Mouse (Mus musculus) lung, postnatal 14 days (tissue): ENCODE data around the gene Bcl11a.

ENCODE experiments used
- DNase-seq: peaks from one replicate; pipeline ENCODE4 v3.0.0; 2021

Gene Bcl11a

DNA sequence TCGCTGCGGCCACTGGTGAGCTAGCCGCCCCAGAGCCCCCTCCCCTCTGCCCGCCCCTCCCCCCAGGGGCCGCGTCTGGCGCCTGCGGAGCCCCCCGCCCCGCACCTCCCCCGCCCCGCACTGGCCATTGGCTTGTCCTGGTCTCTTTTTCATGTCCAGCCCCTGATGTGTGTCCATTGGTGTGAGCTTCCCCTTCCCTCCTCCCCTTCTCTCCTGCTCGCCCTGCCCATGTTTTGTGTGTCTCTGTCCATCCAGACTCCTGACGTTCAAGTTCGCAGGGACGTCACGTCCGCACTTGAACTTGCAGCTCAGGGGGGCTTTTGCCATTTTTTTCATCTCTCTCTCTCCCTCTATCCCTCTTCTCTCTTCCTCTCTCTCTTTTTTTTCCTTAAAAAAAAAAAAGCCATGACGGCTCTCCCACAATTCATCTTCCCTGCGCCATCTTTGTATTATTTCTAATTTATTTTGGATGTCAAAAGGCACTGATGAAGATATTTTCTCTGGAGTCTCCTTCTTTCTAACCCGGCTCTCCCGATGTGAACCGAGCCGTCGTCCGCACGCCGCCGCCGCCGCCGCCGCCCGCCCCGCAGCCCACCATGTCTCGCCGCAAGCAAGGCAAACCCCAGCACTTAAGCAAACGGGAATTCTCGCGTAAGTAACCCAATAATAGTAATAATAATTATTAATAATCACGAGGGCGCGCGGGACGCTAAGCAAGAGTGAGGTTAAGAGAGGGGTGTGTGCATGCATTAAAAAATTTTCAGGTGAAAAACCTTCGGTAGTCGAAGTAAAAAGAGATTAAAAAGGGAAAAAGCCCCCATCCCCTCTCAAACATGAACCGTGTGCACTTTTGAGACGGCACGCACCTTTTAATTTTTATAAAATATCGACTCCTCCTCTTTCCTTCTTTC, at the start of gene Bcl11a:
TSS of gene Bcl11a (plus strand) at position 262 of the 911 bp plus-strand sequence.
- peak; percentile 34 for DNase-seq

DNA sequence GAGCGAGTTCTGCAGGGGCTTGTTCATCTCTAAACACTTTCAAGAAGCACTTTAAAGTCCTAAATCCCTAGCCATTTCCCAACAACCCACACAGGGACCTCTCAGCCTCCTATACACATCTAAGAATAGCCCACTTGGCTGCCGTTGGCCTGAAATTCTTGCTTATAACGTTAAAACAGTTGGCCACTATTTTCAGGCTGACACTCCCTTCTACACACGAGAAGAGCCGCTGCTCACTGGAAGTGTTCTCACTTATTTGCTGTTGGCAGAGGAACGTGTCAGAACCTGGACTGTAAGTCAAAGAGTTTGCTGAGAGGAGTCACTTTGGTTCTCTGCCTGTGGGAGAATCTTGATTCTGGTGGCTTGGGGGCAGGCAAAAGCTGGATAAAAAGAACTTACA, 33.8 kb upstream of the Bcl11a start:
- no peak for DNase-seq

DNA sequence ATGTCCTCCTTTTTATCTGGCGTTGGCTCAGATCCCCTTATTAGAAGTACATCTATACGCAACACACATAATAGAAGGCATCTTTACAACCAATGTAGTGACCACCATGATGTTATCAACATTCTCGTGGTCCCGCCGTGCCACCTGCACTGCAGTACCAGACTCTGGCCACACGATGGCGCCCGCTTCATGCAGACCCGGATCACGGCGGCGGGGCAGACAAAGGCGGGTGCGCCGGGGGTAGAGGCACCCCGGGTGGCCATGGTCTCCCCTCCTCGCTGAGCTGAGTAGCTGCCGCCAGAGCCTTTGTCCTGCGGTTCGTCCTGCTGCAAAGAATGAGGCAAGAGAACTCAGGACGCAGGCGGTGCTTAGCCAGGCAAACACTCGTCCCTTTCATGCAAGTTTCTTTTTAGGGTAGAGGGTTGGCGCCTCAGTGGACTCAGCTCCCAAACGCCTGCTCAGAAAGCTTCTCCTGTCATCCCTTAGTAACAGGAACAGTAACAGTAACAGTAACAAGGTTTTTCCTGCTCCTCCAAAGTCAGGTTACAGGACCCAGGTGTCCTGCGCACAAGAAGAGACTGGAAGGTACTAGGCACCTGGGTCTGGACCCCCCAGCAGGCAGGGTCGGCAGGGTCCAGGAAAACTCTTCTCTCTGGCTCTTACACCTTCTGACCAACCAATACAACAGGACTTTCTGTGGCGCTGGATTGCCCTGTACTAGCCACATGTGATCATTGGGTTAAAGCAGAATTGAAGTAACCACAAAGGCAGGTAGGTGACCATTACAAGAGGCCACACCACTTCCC, 28.4 kb upstream of the Bcl11a start:
- DNase-seq: peak; percentile 81

DNA sequence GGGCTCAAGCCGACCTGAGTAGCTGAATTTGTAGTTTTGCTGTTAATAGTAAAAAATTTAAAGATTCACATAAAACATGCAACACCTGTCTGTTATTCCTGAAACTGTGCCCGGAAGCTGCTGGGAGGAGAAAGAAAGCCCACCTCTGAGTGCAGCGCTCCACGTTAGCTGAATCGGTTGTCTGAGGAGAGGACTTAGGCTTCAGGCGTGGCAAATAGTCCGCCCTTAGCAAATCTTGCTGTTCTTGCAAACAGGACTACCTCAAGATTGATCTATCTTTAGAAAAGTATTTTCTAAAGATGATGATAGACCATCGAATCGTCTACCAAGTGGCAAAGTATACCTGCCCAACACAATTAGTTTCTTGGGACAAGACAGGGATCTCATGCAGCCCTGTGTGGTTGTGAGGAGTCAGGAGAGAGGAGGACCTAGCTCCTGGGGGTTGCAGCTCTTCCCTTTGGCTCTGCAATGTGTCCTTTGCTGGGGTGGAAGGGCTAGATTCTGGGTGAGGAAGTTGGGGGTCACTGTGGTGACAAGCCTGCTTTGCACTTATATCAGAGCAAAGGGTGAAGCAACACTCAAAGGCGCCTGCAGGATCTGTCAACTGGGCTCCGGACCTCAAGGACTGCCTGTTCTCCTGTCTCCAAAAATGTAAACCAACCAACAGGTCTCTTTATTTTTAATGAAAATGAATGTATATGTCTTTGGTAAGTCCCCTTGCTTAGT, 27.7 kb upstream of the Bcl11a start:
- DNase-seq: no peak

DNA sequence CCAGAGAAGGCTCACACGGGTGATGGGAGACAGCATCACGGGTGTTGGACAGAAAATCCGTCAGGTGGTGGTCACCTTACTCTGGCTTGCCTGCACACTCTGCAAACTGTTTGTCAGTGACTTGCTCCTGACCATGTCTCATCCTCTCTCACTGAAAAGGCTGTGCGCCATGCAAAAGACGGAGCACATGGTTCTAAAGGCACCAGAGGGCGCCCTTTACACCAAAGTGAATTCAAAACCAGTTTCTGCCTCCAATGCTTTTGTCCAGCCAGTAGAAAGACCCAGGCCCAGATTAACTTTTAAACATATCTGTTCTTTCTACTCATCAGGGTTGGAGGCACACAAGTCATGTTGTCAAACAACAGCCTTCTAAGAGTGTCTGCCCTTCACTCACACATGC, 25.0 kb upstream of the Bcl11a start:
- DNase-seq: no peak

DNA sequence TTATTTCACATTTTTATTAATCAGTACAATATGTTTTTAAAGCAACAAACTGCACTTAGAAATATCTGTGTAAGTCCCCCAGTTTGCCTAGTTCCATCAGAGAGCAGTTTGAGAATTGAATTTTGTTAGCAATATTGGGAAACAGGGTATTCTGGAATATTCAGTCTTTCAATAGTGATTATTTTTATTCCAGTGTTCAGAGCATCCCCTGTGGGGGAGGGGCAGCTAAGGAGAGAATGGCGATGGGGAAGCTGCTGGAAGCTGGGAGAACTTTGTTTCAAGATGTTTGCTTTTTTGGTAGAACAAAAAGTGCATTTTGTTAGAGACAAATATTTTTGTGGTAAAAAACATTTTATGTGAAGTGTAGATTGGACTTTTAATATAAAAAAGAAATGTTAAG, 18.7 kb upstream of the Bcl11a start:
- DNase-seq: no peak

DNA sequence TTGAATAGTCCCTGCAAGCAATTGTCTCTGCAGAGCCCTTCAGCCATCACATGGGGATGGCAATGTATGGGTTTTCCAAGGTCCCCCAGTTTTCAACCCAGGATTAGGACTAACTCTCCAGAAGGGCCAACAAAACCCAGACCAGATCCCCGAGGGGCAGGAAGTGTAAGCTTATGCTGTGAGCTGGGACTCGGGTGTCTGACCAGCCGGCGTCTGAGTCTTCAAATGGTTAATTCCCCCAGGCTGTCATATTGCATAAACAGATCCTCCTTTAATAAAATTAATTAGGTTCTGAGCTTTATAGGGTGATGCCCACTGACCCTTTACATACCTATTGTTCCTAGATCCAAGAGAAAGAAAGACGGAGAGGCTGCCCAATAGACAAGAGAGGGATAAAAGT, 17.4 kb upstream of the Bcl11a start:
- DNase-seq: no peak

DNA sequence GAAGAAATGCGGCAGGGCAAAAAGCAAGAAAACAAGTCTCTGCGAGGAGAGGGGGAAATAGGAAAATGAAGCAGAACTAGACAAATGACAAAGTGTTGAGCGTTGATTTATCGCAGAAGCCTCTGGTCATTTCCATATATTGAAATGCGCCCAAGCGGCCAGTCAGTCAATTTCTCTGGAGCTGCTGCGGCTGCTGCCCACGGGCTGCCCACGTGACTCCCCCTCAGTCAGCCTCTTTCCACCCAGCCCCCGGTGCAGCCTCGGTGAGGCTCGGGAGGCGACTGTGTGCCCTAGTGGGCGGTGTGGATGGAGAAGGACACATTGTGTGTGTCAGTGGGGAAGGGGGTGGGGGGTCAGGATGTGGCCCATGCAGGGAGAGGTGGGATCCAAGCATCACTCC, 16.0 kb upstream of the Bcl11a start:
- no peak for DNase-seq

DNA sequence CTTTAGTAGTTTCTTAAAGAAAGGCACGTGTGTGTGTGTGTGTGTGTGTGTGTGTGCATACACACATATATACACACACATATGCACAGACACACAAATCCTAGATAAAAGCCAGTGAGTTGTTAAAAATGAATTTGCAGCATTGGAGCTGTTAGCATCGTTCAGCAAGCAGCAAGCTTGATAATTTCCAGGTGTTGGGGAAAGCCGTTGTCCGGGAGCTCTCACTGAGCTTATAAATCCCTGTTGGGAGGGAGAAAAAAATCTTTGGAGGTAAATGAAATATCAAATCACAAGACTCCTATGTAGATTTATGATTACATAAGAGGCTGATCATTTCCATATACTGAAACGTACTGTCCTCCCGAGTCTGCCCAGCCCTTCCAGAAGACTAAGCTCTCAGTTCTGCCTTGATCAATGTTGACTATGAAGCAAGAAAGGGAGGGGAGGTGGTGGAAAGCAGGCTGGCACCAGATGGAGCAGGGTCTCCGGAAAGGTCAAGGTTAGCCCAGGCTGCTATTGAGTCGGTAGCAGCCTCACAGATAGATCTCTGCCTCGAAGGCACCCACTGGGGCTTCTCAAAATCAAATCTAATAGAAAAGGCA, 15.3 kb upstream of the Bcl11a start:
- DNase-seq: no peak

DNA sequence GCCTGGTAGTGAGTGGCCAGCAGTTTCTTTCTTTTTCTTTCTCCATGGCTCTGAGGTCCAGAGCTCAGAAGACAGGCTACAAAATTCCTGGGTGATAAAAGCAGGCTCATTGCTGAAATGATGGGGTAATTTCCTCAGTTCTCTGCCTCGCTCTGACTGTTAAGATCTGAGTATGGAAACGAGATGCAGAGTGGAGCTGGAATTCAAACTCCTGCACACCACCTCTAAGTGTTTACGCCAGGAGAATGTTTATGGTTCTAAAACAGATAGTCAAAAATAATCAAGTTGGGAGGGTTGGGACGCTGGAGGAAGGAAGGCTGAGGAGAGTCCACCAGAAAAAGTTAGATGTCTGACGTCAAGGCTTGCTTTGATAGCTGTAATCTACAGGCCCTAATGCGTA, 13.6 kb upstream of the Bcl11a start:
- DNase-seq: no peak

DNA sequence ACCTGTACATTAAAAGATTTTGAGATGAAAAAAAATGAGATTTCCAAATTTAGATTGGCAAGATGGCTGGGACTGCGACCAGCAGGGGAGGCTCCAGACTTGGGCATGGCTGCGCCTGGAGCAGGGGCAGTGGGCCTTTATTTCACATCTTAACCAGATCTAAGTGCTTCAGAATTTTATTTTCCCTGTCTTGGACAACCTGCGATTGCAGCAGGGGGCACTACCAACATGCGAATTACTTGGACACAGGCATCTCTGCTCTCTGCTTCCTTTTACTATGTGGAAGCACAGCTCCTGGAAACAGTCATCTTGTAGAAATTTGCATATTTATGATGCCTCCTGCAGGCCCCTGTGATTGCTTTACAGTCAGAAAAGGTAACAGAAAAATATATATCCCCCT, 12.5 kb upstream of the Bcl11a start:
- no peak for DNase-seq

DNA sequence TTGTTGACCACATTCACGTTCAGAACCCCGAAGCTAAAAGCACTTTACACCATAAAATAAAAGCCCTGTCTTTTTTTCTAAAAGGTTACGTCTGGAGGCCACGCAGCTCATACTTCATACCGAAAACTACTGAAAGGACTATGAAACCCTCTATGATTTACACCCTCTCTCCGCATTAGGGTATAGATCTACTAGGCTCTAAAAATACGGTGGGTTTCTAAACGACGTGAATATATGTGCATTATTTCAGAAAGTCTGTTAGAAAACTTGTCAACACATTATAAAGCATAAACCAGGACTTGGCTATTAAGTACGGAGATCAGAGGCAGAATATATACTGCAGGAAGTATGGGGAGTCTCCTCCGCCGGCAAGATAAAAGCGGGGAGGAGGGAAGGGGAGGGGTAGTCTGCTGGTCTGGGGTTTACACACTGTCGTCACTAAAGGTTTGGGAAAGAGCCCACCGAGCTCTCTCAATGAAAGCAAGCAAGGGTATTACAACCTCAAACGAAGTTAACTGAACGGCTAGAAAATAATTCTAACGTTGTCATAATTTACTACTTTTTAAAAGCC, 3.8 kb upstream of the Bcl11a start:
- no peak for DNase-seq

DNA sequence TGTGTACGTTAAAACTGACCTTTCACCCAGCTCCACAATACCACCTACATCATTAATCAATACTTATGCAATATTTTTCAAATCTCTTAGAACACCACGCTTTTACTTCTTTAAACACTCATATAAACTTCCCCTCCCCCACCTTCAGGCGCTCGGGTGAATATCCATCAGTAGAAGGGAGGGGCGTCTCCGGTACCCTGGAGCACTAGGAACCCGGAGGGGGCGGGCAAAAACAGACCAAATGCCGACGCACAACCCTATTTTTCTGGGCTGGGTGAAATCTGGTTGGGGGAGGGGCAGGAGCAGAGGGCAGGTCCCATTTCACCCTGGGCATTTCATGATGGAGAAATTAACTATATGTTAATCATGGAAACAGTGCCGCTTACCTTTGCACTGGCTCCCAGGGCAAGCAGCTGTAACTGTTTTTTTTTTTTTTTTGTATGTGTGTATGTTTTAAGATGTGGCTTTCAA, 3.2 kb upstream of the Bcl11a start, which contains the start of gene A830031A19Rik:
TSS of gene A830031A19Rik (minus strand) at position 421 of the 471 bp plus-strand sequence.
- no peak for DNase-seq

DNA sequence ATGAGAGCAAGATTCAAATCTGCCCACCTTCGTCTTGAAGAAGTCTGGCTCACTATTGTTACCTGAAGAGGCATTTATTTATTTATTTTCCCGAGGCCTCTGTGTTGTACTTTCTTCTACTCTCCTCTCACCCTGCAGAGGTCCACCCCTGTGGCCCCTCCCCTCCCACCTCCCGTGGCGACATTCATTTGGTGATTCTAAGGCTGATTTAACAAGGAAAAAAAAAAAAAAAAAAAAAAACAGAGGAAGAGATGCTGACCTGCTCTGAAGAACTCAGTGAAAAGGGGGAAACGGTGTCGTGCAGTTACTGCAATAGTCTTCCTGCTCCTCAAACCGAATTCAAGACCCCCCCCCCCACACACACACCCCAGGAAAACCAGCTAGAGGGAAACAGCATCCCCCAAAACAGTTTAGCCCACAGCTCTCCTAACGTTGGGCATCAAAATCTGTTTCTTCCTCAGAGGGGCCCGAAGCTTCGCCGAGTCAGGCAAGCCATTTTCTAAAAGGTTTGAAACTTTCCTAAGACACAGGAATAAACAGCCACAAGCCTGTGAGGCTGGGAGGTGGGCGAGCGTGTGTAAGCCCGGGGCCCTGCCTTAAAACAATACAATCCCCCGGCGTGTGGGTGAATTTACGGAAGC, 2.2 kb upstream of the Bcl11a start:
- DNase-seq: no peak

DNA sequence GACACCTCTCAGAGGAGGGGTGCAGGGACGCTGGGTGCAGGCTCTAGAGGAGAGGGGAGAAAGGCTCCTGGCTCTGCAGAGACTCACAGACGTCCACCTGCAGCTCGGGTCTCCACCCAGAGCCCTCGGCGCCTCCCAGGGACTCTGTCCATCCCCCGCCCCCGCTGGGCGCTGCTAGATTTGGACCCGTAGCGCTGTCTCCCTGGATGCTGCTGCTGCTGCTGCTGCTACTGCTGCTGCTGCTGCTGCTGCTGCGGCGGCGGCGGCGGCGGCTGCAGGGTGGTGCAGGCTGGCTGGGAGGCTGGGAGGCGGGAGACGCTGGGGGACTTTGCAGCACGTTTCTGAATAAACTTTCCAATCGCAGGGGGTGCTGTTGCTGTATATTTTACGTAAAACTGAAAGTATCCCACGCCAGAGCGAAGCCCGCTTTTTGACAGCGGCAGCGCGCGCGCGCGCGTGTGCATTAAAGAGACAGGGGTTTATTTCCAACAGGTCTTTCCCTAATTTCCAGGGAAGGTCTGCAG, 1.7 kb upstream of the Bcl11a start:
- DNase-seq: peak; percentile 49

DNA sequence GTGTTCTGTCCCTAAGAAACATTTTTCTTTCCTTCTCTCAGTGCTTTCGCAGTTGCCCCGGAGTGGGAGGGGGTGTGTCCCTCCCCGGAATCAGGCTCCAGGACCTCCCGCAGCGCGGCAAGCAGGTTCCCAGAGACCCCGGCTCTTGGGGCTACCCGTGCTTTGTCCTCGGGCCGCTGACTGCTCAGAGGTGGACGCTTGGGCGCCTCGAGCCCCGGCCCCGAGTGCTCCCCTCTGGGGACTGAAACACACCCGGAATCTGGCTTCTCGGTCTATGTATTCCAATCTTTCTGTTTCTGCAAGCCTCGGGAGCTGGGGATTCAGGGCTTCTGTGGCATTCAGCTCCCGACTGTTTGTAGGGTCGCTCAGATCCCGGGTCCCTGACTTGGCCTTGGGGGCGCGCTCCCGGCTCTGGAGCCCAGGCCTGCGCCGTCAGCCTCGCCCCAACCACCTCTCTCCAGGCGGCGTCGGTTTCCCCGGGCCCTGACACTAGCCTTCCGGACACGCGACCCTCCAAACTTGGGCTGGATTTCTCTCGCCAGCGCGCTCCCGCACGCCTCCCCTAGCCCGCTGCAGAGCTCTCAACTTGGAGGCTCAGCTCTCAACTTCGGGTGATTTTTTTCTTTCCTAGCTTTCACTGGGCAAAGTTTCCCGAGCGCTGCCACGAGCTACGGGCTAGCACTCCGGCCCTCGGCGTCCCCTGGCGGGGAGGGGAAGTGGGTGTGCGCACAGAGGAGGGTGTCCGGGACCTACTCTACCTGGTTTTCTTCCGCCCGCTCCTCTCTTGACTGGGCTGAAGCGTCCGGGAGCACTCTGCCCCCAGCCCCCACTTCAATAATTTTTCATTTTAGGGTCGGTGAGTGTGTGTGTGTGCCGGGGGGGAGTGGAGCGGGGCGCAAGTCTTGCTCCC, 780 bp upstream of the Bcl11a start:
- DNase-seq: peak; percentile 55

DNA sequence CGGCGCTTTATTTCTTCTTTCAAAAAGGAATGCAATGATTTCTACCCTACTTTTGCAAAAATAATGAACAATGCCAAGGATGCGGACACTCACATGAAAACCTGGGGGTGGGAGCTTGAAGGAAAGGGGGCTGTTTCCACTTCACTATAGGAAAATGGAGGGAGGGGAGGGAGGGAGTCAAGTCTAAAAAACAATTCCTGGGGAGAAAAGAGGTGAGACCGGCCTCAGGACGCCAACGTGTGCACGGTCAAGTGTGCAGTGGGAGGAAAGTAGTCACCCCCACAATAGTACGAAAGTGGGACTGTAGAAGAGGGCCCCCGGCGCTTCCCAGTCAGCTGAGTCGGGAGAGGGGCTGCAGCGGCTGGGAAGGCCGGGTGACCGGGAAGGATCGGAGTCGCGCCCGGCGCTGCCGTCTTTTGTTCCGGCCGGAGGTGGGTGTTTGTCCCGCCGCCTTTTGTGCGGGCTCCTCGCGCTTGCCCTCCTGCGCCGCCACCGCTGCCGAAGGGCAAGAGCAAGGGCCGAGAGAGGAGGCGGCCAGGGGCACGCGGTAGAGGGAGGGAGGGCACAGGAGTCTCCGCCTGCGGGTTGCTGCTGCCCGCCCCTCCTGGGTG, 955 bp downstream of the Bcl11a start:
- DNase-seq: peak; percentile 26

DNA sequence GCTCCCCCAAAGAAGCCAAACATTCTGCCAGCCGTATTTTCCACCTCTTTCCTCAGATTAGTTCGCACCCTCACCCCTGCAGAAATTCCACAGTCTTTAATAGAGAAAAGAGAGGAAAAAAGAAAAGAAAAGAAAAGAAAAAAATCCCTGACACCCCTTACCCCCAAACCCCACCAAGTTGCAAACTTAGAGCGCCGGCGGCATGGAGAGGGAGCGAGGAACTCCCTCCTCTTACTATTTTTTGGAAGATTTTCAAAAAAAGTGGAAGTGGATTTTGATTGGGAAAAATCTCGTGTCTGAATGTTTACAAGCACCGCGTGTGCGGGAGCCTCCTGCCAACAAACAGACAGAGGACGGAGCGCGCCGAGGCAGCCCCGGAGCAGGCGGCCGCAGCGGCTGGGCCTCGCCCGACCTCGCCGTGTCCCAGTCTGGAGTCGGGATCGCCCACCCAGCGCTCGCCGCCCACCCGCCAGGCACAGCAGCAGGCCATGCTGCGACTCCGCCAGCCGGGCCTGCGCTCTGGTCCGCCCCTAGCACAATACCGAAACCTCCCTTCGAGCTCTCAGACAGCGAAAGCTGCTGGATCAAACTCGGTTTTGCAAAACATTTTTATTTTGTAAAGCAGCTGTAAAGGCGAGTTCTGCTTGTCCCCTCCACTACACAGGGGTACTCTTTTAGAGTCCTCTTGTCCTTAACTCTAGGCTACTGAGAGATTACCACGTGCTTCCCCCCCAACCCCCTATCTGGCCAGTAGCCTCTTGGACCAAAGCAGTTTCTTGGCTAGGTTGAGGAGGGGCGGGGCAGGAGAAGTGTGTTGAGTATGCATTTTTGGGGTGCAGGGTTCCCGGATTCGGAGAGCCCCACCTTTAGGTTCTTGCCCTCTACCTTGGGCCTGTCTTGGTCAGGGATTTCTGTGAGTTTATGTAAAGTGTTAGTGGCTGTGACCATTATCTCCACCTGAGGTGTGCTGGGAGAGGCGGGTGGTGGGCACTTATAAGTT, 1.8 kb downstream of the Bcl11a start:
- peak; percentile 33 for DNase-seq

DNA sequence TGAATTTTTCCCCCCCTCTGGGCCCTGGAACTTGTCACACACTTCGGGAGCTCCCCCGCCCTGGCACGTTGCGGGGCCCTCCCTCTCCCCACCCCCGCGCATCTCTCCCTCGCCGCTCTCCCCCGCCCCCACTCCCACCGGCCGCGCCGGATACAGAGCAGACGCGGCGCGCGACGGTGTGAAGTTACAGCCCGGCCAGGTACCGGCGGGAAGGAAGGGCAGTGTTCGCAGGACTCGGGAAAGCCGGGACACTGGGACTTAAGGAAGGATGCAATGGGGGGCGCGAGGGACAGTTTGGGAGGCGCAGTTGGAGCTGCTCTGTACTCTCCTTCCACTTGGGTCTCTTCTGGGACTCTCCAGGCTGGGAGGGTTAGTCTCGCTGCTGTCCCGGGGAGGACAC, 2.7 kb downstream of the Bcl11a start:
- peak; percentile 15 for DNase-seq
